Mouse (Mus musculus) cerebellum, adult 2 months (tissue): ENCODE data around the gene Ankrd16. TPM values are rescaled to one million over a fixed set of nuclear protein-coding genes. Genes with fewer than 3 reads are reported as not detected.

Experiments used
- DNase-seq, 2 experiments: peaks; one replicate each; pipeline ENCODE4 v3.0.0; 2021
- H3K27ac ChIP-seq: fragments of 200-500 bp; 2 replicates; pipeline ENCODE4 v1.5.1; 2012; ENCODE audit warnings: low read length, control low read depth, inconsistent platforms; ENCODE audit not compliant: insufficient read depth
- H3K27me3 ChIP-seq: fragments of 200-500 bp; 2 replicates; pipeline ENCODE4 v1.6.1; 2012; ENCODE audit warnings: inconsistent platforms, mild to moderate bottlenecking, low read length, moderate library complexity; ENCODE audit not compliant: control insufficient read depth, insufficient read depth
- H3K4me1 ChIP-seq: fragments of 200-500 bp; 2 replicates; pipeline ENCODE4 v1.6.1; 2011; ENCODE audit warnings: low read length; ENCODE audit not compliant: control insufficient read depth, insufficient read depth
- H3K4me3 ChIP-seq: fragments of 200-500 bp; replicated peaks from 2 replicates; pipeline ENCODE3; 2011; ENCODE audit warnings: mild to moderate bottlenecking, low read depth, low read length, control low read depth; ENCODE audit not compliant: insufficient read depth
- CTCF ChIP-seq: fragments of 200-500 bp; IDR thresholded peaks from 2 replicates; pipeline ENCODE4 v1.5.1; 2011; ENCODE audit warnings: low read depth, mild to moderate bottlenecking, control low read depth, low read length, moderate library complexity, borderline replicate concordance; ENCODE audit not compliant: insufficient read depth
- POLR2A ChIP-seq: fragments of 200-500 bp; IDR thresholded peaks from 2 replicates; pipeline ENCODE4 v1.6.1; 2011; ENCODE audit warnings: low read length, control low read depth, borderline replicate concordance; ENCODE audit not compliant: insufficient read depth
- WGBS: fragments of 180-500 bp; shearing (Covaris S2); methylation state at CpG from one replicate; pipeline ENCODE4 v1.1.7; 2018; 5-methylcytosine and 5-hydroxymethylcytosine counted together
- polyA plus RNA-seq: library from polyadenylated mRNA; depleted of rRNA; stranded (reverse); fragments of >200 nt; gene quantifications from 2 replicates; pipeline ENCODE4 v1.2.3, GENCODE M21; 2012; rRNA removed

The Ankrd16 gene
- polyA plus RNA-seq, 1 experiment = 92.5 TPM

DNA sequence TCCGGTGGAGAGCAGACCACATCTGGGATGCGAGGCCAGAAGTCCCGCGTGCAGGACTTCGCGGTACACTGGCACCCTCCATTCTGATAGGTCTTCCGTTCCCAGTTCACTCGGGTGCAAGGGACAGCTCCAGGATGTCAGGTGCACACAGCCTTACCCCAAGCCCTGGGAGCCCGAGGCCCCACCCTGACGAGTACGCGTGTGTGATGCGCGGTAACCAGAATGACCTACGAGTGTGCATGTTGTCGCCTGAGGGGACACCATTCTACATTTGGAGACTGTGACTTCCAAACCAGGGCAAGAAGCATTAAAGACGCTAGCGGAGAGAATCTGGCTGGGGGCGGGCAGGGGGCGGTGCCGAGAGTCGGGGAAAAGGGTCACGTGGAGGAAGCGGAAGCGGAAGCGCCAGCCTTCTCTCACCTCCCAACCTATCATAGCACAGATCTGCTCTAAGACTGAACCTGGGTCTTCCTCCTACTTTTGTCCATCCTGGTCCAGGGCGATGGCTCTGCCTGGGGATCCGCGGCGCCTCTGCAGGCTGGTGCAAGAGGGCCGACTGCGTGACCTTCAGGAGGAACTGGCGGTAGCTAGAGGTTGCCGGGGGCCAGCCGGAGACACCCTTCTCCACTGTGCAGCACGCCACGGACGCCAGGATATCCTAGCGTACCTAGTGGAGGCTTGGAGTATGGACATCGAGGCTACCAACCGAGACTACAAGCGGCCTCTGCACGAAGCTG, 579 bp downstream of the Ankrd16 start:
- H3K4me1 ChIP-seq = peaks cover 9% of the 10 kb centered on the region; the same call in 1 of the 2 replicates
- peak overlapping the region; percentile 73 for H3K4me3 ChIP-seq
- peak overlapping the region; percentile 78 for H3K27ac ChIP-seq
- DNase-seq = peak; percentile 85 to 86
- no peaks in the 10 kb centered on the region for H3K27me3 ChIP-seq
- WGBS = under 1% methylated on average over 43 of the region's 43 CpGs
- TF ChIP-seq POLR2A (peak; percentile 71), CTCF (peak; percentile 16; the same call in 1 of the 2 replicates)

DNA sequence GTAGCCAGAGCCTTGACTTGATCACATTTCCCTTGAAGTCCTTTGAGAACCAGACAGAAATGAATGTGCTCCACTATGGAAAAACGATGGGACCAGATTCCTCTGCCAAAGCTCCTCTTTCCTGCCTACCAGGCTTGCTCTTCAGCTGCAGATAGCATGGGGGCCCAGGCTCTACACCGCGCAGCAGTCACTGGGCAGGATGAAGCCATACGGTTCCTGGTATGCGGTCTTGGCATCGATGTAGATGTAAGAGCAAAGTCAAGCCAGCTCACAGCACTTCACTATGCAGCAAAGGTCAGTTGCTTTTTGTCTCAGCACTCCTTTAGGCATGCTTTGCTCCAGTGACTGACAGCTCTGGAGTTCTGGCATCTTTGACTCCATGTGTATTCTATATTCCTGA, 6.5 kb downstream of the Ankrd16 start:
- DNase-seq = peak; percentile 65 to 84
- WGBS = 33% methylated on average over 6 of the region's 6 CpGs
- Histone ChIP-seq H3K4me3 (no peak overlapping the region), H3K27me3 (no peaks in the 10 kb centered on the region), H3K4me1 (peaks cover 12% of the 10 kb centered on the region; the same call in 1 of the 2 replicates), H3K27ac (no peak overlapping the region)
- TF ChIP-seq CTCF (no peak), POLR2A (no peak)

DNA sequence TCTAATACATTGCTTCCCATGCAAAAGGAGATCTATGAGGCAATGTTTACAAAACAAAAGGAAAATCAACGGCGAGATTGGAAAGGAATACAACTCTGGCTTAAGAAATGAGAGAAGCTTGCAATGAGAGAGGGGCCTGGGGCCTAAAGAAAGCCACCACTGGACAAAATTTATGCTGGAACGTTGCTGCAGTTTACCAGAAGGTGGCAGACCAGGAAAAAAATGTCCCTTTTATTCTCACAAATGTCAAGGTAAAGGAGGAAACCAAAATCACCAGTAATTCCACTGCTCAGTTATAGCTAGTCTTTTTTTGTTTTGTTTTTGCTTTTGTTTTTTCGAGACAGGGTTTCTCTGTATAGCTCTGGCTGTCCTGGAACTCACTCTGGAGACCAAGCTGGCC, 17.0 kb downstream of the Ankrd16 start:
- Histone ChIP-seq H3K27me3 (no peaks in the 10 kb centered on the region), H3K4me1 (no peaks in the 10 kb centered on the region), H3K4me3 (no peak overlapping the region), H3K27ac (no peak overlapping the region)
- DNase-seq = no peak
- 75% methylated on average over 4 of the region's 4 CpGs for WGBS
- TF ChIP-seq CTCF (no peak), POLR2A (no peak)

DNA sequence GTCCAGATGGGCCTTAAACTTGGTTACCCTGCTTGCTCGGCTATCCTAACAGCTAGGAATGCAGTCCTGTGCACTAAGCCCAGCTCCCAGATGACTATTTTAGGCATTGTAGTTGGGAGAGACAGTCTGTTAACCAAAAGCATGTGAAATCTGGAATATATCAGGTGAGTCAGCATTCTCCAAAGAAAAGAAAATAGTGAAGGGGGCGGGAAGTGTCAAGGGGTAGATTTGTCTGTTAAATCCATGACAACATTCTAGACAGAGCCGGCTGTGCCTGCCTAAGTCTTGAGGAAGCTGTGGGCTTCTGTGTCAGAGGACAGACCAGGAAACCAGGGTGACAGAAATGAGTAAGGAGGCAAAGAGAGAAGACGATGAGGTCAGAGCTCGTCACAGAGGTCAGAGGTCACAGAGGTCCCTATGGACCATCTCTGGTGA, 20.3 kb downstream of the Ankrd16 start:
- 82% methylated on average over 5 of the region's 5 CpGs for WGBS
- Histone ChIP-seq H3K27me3 (no peaks in the 10 kb centered on the region), H3K4me1 (no peaks in the 10 kb centered on the region), H3K27ac (no peak overlapping the region), H3K4me3 (no peak overlapping the region)
- DNase-seq = no peak
- TF ChIP-seq POLR2A = no peak
- no peak for TF ChIP-seq CTCF

DNA sequence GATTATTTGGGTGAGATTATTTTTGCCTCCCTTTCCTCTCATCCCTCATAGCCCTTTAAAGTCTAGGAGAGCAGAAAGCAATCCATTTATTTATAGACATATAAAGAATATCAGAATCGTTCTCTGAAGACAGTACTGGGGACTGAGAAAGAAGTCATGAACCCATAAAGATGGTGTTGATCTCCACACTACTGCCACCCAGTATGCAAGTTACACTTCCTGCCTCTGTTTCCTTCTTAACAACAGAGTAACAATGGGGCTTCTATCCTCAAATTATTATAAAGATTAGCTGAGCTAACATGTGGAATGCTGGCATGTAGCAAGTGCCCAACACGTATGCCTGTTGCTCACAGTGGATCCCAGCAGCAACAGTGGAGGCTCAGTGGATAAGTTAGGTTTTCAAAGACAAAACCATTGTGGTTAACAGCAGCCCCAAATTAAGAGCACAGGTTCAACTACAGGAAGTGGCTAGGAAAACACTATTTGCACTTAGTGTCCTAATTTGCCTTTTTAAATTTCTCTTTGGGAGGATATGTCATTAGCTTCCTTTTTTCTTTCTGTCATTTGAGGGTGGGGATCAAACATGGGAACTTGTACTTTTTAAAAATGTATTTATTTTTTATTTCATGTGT, 23.7 kb downstream of the Ankrd16 start:
- H3K27me3 ChIP-seq = no peaks in the 10 kb centered on the region
- TF ChIP-seq CTCF (no peak), POLR2A (no peak)
- no peak for DNase-seq
- no peak overlapping the region for H3K4me3 ChIP-seq
- H3K27ac ChIP-seq = no peak overlapping the region
- WGBS = 90% methylated on average over 2 of the region's 2 CpGs
- no peaks in the 10 kb centered on the region for H3K4me1 ChIP-seq

Other genes starting within 250 kb of the Ankrd16 start
- gene Pfkfb3, start 223.8 kb upstream of the Ankrd16 start, polyA plus RNA-seq = 33.8 and 38.2 TPM in 2 replicates
- gene Rbm17, start 173.7 kb upstream of the Ankrd16 start, polyA plus RNA-seq = 136 and 137 TPM in 2 replicates
- not detected in 2 replicates for gene Gm17490, start 151.6 kb upstream of the Ankrd16 start, polyA plus RNA-seq
- 0.22 and 0.28 TPM in 2 replicates for gene Il2ra, start 135.1 kb upstream of the Ankrd16 start, polyA plus RNA-seq
- gene Il15ra, start 72.6 kb upstream of the Ankrd16 start, polyA plus RNA-seq = 11.1 and 16.5 TPM in 2 replicates
- 66.8 and 71.9 TPM in 2 replicates for gene Fbh1, start 294 bp upstream of the Ankrd16 start, polyA plus RNA-seq